8 mouse cellular contexts compared by ENCODE assay signal in genomic region chr13:114458886-114459700, GRCm38 (mm10). TPM values are rescaled to one million over a fixed set of nuclear protein-coding genes. Genes with fewer than 3 reads are reported as not detected.
A peak's percentile ranks its signal among the peaks of the same experiment; 100 is the strongest.
DNase-seq lines count a peak whose midpoint lies in the region; ATAC-seq and TF ChIP-seq lines count a peak whose summit lies in the region.

TSS of gene Fst (minus strand) at chr13:114458951.

- peak within 1 kb of the TSS; percentile 97 for H3K4me2 ChIP-seq in hindbrain, postnatal 0 days (ENCODE audit: low read depth, low read length)
- peak within 1 kb of the TSS; percentile 97 for H3K4me2 ChIP-seq in lung, embryonic 16.5 days (ENCODE audit: low read depth, low read length)

- H3K4me3 ChIP-seq in hindbrain, postnatal 0 days (ENCODE audit: low read length): peak within 1 kb of the TSS; percentile 62
- H3K4me3 ChIP-seq in lung, embryonic 16.5 days (ENCODE audit: low read length): peak within 1 kb of the TSS; percentile 63

- DNase-seq in kidney, adult 18-20 months: peak; percentile 17
- DNase-seq in kidney, adult 9 months: no peak
- peak; percentile 44 for DNase-seq in adrenal gland, postnatal 25 days
- DNase-seq in forelimb bud, embryonic 11.5 days (ENCODE audit: low read depth, low spot score): peak; percentile 20
- DNase-seq in hindbrain, postnatal 0 days (ENCODE audit: low spot score): peak; percentile 63
- DNase-seq in retina, embryonic 14.5 days (ENCODE audit: low spot score): peak; percentile 66
- no peak for DNase-seq in adipocyte (ENCODE audit: low spot score)

- WGBS in hindbrain, postnatal 0 days: 2% methylated on average over 54 of the region's 77 CpGs
- WGBS in lung, embryonic 16.5 days: 1% methylated on average over 35 of the region's 77 CpGs

- no peaks in the 10 kb centered on the region for H3K36me3 ChIP-seq in hindbrain, postnatal 0 days (ENCODE audit: insufficient read depth, low read length)
- H3K36me3 ChIP-seq in lung, embryonic 16.5 days (ENCODE audit: control insufficient read depth, insufficient read depth, low read length): no peaks in the 10 kb centered on the region

- ATAC-seq in hindbrain, postnatal 0 days: peak; percentile 75
- peak; percentile 53; the same call in 1 of the 2 replicates for ATAC-seq in lung, embryonic 16.5 days (ENCODE audit: low read depth)

- no peak within 1 kb of the TSS for H3K27ac ChIP-seq in hindbrain, postnatal 0 days
- H3K27ac ChIP-seq in lung, embryonic 16.5 days (ENCODE audit: low read length): no peak within 1 kb of the TSS

- H3K9ac ChIP-seq in hindbrain, postnatal 0 days (replicated peaks; ENCODE audit: low read length): peak within 1 kb of the TSS; percentile 33; the same call in 1 of the 2 replicates
- peak within 1 kb of the TSS; percentile 61 for H3K9ac ChIP-seq in lung, embryonic 16.5 days (ENCODE audit: low read length)

- peaks cover 22% of the 10 kb centered on the region for H3K27me3 ChIP-seq in hindbrain, postnatal 0 days (ENCODE audit: insufficient read depth, low read length)
- peaks cover 61% of the 10 kb centered on the region for H3K27me3 ChIP-seq in lung, embryonic 16.5 days (ENCODE audit: control insufficient read depth, insufficient read depth, low read depth, low read length)

- no peaks in the 10 kb centered on the region for H3K9me3 ChIP-seq in hindbrain, postnatal 0 days (ENCODE audit: low read length)
- no peaks in the 10 kb centered on the region for H3K9me3 ChIP-seq in lung, embryonic 16.5 days (ENCODE audit: control insufficient read depth, low read length)

- TF ChIP-seq CTCF in hindbrain, postnatal 0 days (IDR thresholded peaks at IDR 0.05; ENCODE audit: low read depth): no peak

- peaks cover 13% of the 10 kb centered on the region; the same call in 1 of the 2 replicates for H3K4me1 ChIP-seq in hindbrain, postnatal 0 days (ENCODE audit: insufficient read depth, low read length)
- peaks cover 24% of the 10 kb centered on the region for H3K4me1 ChIP-seq in lung, embryonic 16.5 days (replicated peaks; ENCODE audit: control insufficient read depth, insufficient read depth, low read length)

RNA-seq across cellular contexts. Expression of gene Fst, which starts in this region (rescaled TPM):
- 5.6 and 7.6 TPM in 2 replicates for total RNA-seq in adrenal gland, postnatal 25 days (2021)
- total RNA-seq in hindbrain, postnatal 0 days (2014; rRNA removed): 1.7 TPM in 2 replicates
- polyA plus RNA-seq in hindbrain, postnatal 0 days (2015; fragmentation: Nextera tagmentation; extraction: Ambion mirVana): 3.9 and 4.6 TPM in 2 replicates
- 1.5 and 2.1 TPM in 2 replicates for polyA plus RNA-seq in lung, embryonic 16.5 days (2015; fragmentation: Nextera tagmentation; extraction: Ambion mirVana)

Comparison
In these comparisons a context has a peak if more than half of its experiments do, and no peak if none do; other contexts are left out.
1. DNase-seq: peak in kidney, adult 18-20 months (single experiment), adrenal gland, postnatal 25 days (single experiment), forelimb bud, embryonic 11.5 days (single experiment), hindbrain, postnatal 0 days (single experiment) and retina, embryonic 14.5 days (single experiment); none in kidney, adult 9 months (single experiment) and adipocyte (single experiment).